Mouse (Mus musculus) hindbrain, embryonic 16.5 days (tissue): ENCODE measurements around the gene Pax3. TPM values are rescaled to one million over a fixed set of nuclear protein-coding genes. Genes with fewer than 3 reads are reported as not detected.

Source experiments
- ATAC-seq: fragments of 200-750 bp; cut with Nextera tagmentation; 2 replicates; pipeline ENCODE4 v1.8.0; 2017; ENCODE audit warnings: moderate TSS enrichment, moderate library complexity
- H3K27ac ChIP-seq: fragments of 300-500 bp; sonication (generic); 2 replicates; pipeline ENCODE4 v1.5.1; 2014; ENCODE audit warnings: low read depth, mild to moderate bottlenecking, control low read depth, low read length, moderate library complexity
- H3K27me3 ChIP-seq: fragments of 300-500 bp; sonication (generic); replicated peaks from 2 replicates; pipeline ENCODE4 v1.6.1; 2014; ENCODE audit warnings: low read length; ENCODE audit not compliant: control insufficient read depth, insufficient read depth
- H3K36me3 ChIP-seq: fragments of 300-500 bp; sonication (generic); 2 replicates; pipeline ENCODE4 v1.6.1; 2014; ENCODE audit warnings: mild to moderate bottlenecking, low read length, moderate library complexity, mixed read lengths; ENCODE audit not compliant: control insufficient read depth, insufficient read depth
- H3K4me1 ChIP-seq: fragments of 300-500 bp; sonication (generic); 2 replicates; pipeline ENCODE4 v1.6.1; 2014; ENCODE audit warnings: low read depth, low read length; ENCODE audit not compliant: control insufficient read depth, insufficient read depth
- H3K4me2 ChIP-seq: fragments of 300-500 bp; sonication (generic); 2 replicates; pipeline ENCODE4 v1.6.1; 2014; ENCODE audit warnings: mild to moderate bottlenecking, low read length, control low read depth, moderate library complexity
- H3K4me3 ChIP-seq: fragments of 300-500 bp; sonication (generic); 2 replicates; pipeline ENCODE4 v1.5.1; 2014; ENCODE audit warnings: mild to moderate bottlenecking, low read length, control low read depth, moderate library complexity
- H3K9ac ChIP-seq: fragments of 300-500 bp; sonication (generic); 2 replicates; pipeline ENCODE4 v1.6.1; 2014; ENCODE audit warnings: low read depth, mild to moderate bottlenecking, control low read depth, low read length, moderate library complexity
- H3K9me3 ChIP-seq: fragments of 300-500 bp; sonication (generic); 2 replicates; pipeline ENCODE4 v1.6.1; 2014; ENCODE audit warnings: mild to moderate bottlenecking, low read length, moderate library complexity; ENCODE audit not compliant: control insufficient read depth
- WGBS: fragments of 180-500 bp; shearing (Covaris S2); extraction: QIAGEN DNeasy Blood & Tissue Kit; methylation state at CpG from one replicate; pipeline ENCODE4 v1.1.7; 2014; 5-methylcytosine and 5-hydroxymethylcytosine counted together
- polyA plus RNA-seq: library from polyadenylated mRNA; unstranded; fragments of >200 nt; fragmentation: Nextera tagmentation; extraction: Ambion mirVana; gene quantifications from 2 replicates; pipeline ENCODE4 v1.2.1, GENCODE M21; 2015

Gene Pax3
- 11.7 and 12.5 TPM in 2 replicates for polyA plus RNA-seq

GRCm38 (mm10) chr1:78196751-78197311, at the start of gene Pax3:
Gene Pax3 (minus strand): TSS chr1:78197134.
- no peaks in the 10 kb centered on the region; the same call in 1 of the 2 replicates for H3K4me1 ChIP-seq
- H3K4me2 ChIP-seq, result peak within 1 kb of the TSS; percentile 51
- under 1% methylated on average over 37 of the region's 37 CpGs for WGBS
- peak within 1 kb of the TSS; percentile 57 for H3K9ac ChIP-seq
- H3K27me3 ChIP-seq, result peaks cover 27% of the 10 kb centered on the region
- H3K36me3 ChIP-seq, result no peaks in the 10 kb centered on the region
- H3K9me3 ChIP-seq, result no peaks in the 10 kb centered on the region
- ATAC-seq, result peak; percentile 86
- peak within 1 kb of the TSS; percentile 43 for H3K4me3 ChIP-seq
- peak within 1 kb of the TSS; percentile 69 for H3K27ac ChIP-seq

- H3K4me3 ChIP-seq, result no peak overlapping the region
- H3K9me3 ChIP-seq, result no peaks in the 10 kb centered on the region
- H3K36me3 ChIP-seq, result no peaks in the 10 kb centered on the region
- H3K27me3 ChIP-seq, result no peaks in the 10 kb centered on the region
- no peaks in the 10 kb centered on the region for H3K4me1 ChIP-seq
- WGBS, result 85% methylated on average over 5 of the region's 5 CpGs
- H3K4me2 ChIP-seq, result no peak overlapping the region
- H3K9ac ChIP-seq, result no peak overlapping the region
- no peak for ATAC-seq
- H3K27ac ChIP-seq, result no peak overlapping the region
Observed at GRCm38 (mm10) chr1:78234306-78234705, 37.4 kb upstream of the Pax3 start.

- 66% methylated on average over 10 of the region's 10 CpGs for WGBS
- ATAC-seq, result no peak
- Histone ChIP-seq H3K36me3 (no peaks in the 10 kb centered on the region), H3K9me3 (no peaks in the 10 kb centered on the region), H3K4me3 (no peak overlapping the region), H3K4me1 (no peaks in the 10 kb centered on the region), H3K4me2 (no peak overlapping the region), H3K27ac (no peak overlapping the region), H3K9ac (no peak overlapping the region), H3K27me3 (no peaks in the 10 kb centered on the region)
Observed at GRCm38 (mm10) chr1:78231901-78232546, 35.1 kb upstream of the Pax3 start.

- no peak for ATAC-seq
- no peaks in the 10 kb centered on the region for H3K36me3 ChIP-seq
- no peaks in the 10 kb centered on the region for H3K27me3 ChIP-seq
- no peak overlapping the region for H3K9ac ChIP-seq
- no peak overlapping the region for H3K4me2 ChIP-seq
- H3K27ac ChIP-seq, result no peak overlapping the region
- no peak overlapping the region for H3K4me3 ChIP-seq
- no peaks in the 10 kb centered on the region for H3K9me3 ChIP-seq
- no peaks in the 10 kb centered on the region for H3K4me1 ChIP-seq
Observed at GRCm38 (mm10) chr1:78229801-78230200, 32.9 kb upstream of the Pax3 start.

GRCm38 (mm10) chr1:78228771-78229170, 31.8 kb upstream of the Pax3 start:
- 70% methylated on average over 5 of the region's 5 CpGs for WGBS
- Histone ChIP-seq H3K36me3 (no peaks in the 10 kb centered on the region), H3K9me3 (no peaks in the 10 kb centered on the region), H3K27me3 (no peaks in the 10 kb centered on the region), H3K4me3 (no peak overlapping the region), H3K4me1 (no peaks in the 10 kb centered on the region), H3K27ac (no peak overlapping the region), H3K4me2 (no peak overlapping the region), H3K9ac (no peak overlapping the region)
- ATAC-seq, result no peak

- WGBS, result 3% methylated on average over 19 of the region's 19 CpGs
- Histone ChIP-seq H3K9ac (no peak overlapping the region), H3K4me1 (peaks cover 20% of the 10 kb centered on the region), H3K27ac (no peak overlapping the region), H3K36me3 (no peaks in the 10 kb centered on the region), H3K9me3 (no peaks in the 10 kb centered on the region), H3K4me3 (peak overlapping the region; percentile 59), H3K27me3 (peaks cover 39% of the 10 kb centered on the region), H3K4me2 (peak overlapping the region; percentile 94)
- ATAC-seq, result no peak
Observed at GRCm38 (mm10) chr1:78218057-78218780, 21.3 kb upstream of the Pax3 start.

GRCm38 (mm10) chr1:78217151-78218034, 20.5 kb upstream of the Pax3 start:
- H3K4me2 ChIP-seq, result peak overlapping the region; percentile 94
- peaks cover 47% of the 10 kb centered on the region for H3K27me3 ChIP-seq
- peak overlapping the region; percentile 59 for H3K4me3 ChIP-seq
- H3K9me3 ChIP-seq, result no peaks in the 10 kb centered on the region
- peaks cover 20% of the 10 kb centered on the region for H3K4me1 ChIP-seq
- no peak overlapping the region for H3K27ac ChIP-seq
- no peaks in the 10 kb centered on the region for H3K36me3 ChIP-seq
- peak overlapping the region; percentile 67 for H3K9ac ChIP-seq
- ATAC-seq, result peak; percentile 86
- under 1% methylated on average over 43 of the region's 79 CpGs for WGBS

GRCm38 (mm10) chr1:78216509-78217141, 19.7 kb upstream of the Pax3 start:
- H3K4me3 ChIP-seq, result peak overlapping the region; percentile 59
- H3K36me3 ChIP-seq, result no peaks in the 10 kb centered on the region
- peaks cover 55% of the 10 kb centered on the region for H3K27me3 ChIP-seq
- no peak overlapping the region for H3K27ac ChIP-seq
- peaks cover 20% of the 10 kb centered on the region for H3K4me1 ChIP-seq
- ATAC-seq, result peak; percentile 67
- peak overlapping the region; percentile 67 for H3K9ac ChIP-seq
- H3K4me2 ChIP-seq, result peak overlapping the region; percentile 94
- WGBS, result under 1% methylated on average over 57 of the region's 79 CpGs
- H3K9me3 ChIP-seq, result no peaks in the 10 kb centered on the region
